Mouse (Mus musculus) bone marrow macrophage, adult 2 months (primary cell): ENCODE data around the gene Rexo2. TPM values are rescaled to one million over a fixed set of nuclear protein-coding genes. Genes with fewer than 3 reads are reported as not detected.
"Not testable (repeated sequence)": the region's sequence is repeated elsewhere in the genome, so short reads cannot be mapped to it uniquely, and the experiment has no call there.

Experiments
- H3K27ac ChIP-seq: 2 replicates; pipeline ENCODE4 v1.5.1; 2012; ENCODE audit warnings: low read depth, low read length; ENCODE audit not compliant: insufficient read depth
- H3K4me1 ChIP-seq: 2 replicates; pipeline ENCODE4 v1.6.1; 2012; ENCODE audit warnings: low read length; ENCODE audit not compliant: control insufficient read depth, insufficient read depth
- H3K4me3 ChIP-seq: 2 replicates; pipeline ENCODE4 v1.5.1; 2012; ENCODE audit warnings: mild to moderate bottlenecking, low read length, moderate library complexity; ENCODE audit not compliant: insufficient read depth
- CTCF ChIP-seq: IDR thresholded peaks from 2 replicates; pipeline ENCODE4 v1.5.1; 2012; ENCODE audit warnings: low read depth, mild to moderate bottlenecking, low read length, moderate library complexity
- POLR2A ChIP-seq: IDR thresholded peaks from 2 replicates; pipeline ENCODE4 v1.6.1; 2012; ENCODE audit warnings: mild to moderate bottlenecking, low read depth, low read length, borderline replicate concordance
- polyA plus RNA-seq: library from polyadenylated mRNA; stranded (reverse); fragments of >200 nt; gene quantifications from 2 replicates; pipeline ENCODE4 v1.2.4, GENCODE M21; 2012; ENCODE audit not compliant: missing spikeins, insufficient read depth, insufficient read length

The Rexo2 gene
- polyA plus RNA-seq, 1 experiment = 88.1 TPM

DNA sequence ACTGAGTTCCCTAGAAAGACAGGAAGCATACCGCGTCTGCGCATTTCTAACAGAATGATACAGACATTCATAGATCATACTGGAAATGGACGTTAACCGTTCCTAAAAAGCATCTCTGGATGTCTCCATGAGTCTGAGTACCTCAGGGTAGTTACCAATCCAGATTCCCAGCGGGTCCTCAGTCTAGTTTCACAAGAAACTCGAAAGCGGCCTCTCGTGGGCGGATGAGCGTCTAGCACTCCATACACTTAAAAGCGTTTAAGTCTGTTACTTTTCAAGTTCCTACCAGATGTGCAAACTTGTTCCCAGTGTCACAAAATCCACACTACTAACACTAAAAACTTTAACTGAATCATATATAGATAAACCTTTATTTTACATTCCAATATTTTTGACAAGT, 7.3 kb downstream of the Rexo2 start:
- TF ChIP-seq POLR2A (no peak), CTCF (no peak)
- no peak overlapping the region for H3K4me3 ChIP-seq
- H3K4me1 ChIP-seq = no peaks in the 10 kb centered on the region
- H3K27ac ChIP-seq = no peak overlapping the region

DNA sequence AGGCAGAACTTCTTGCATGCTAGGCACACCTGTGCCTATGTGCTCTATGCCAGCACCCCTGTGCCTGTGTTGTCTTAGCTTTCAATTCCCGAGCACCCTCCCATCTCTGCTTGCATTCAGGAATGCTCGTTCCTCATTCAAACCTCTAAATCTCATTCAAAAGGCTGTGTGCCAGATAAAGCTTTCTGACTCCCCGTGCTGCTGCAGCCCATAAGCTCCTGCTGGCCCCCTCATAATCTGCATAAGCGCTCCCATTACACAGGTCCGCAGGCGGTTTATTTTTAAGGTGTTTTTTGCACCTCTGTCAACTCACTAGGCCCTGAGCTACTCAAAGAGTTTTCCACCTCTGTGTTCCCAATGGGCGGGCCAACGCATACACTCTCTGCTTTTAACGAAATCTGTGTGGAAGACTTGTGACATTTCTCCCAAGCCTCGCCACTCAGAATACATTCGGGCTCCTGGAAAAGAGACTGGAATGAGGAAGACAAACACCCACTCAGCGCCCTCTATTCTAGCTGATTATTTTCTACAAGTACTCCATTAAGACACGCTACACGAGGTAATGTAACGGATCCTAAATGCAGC, 7.9 kb downstream of the Rexo2 start:
- no peak overlapping the region for H3K4me3 ChIP-seq
- H3K4me1 ChIP-seq = no peaks in the 10 kb centered on the region
- no peak overlapping the region for H3K27ac ChIP-seq
- TF ChIP-seq POLR2A (no peak), CTCF (no peak)

DNA sequence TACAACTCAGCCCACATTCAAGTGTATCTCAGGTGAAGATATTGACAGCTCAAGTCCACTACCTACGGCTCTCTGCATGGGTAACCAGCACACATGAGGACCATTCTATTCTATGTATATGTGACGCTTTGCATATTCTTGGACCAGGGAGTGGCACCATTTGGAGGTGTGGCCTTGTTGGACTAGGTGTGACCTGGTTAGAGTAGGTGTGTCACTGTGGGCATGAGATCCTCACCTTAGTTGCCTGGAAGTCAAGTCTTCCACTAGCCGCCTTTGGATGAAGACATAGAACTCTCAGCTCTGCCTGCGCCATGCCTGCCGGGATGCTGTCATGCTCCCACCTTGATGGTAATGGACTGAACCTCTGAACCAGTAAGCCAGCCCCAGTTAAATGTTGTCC, 13.0 kb downstream of the Rexo2 start:
- not testable (repeated sequence) for H3K27ac ChIP-seq, H3K4me1 ChIP-seq, H3K4me3 ChIP-seq

DNA sequence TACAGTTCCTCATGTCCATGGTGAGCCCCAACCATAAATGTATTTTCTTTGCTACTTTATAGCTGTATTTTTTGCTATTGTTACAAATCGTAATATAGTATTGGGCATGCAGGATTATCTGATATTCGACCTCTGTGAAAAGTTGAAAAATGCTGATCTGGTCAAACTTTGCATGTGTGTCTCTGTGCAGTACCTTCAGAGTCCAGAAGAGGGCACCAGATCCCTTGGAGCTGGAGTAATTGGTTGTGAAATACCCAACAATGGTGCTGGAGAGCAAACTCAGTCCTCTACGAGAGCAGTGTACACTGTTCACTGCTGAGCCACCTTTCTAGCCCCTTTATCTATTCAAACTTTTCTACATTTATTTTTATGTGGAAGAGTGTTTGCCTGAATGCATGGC, 13.6 kb downstream of the Rexo2 start:
- Histone ChIP-seq H3K4me3 (no peak overlapping the region), H3K27ac (no peak overlapping the region), H3K4me1 (no peaks in the 10 kb centered on the region)
- TF ChIP-seq CTCF = peak; percentile 38; the same call in 1 of the 2 replicates
- TF ChIP-seq POLR2A = no peak

DNA sequence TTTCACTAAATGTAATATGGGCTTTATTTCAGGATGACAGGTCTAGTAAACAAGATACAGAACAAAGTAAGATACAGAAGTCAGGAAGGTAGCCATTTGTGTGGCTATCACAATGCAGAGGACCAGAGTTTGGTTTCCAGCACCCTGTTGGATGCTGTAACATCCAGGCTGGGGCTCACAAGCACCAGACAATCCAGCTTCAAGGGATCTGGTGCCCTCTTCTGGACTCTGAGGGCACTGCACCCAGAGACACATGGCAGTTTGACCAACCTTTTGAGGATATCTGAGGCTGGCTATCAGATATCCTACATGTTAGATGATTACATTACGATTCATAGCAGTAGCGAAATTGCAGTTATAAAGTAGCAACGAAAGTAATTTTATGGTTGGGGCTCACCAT, 14.8 kb downstream of the Rexo2 start:
- peaks cover 2% of the 10 kb centered on the region; the same call in 1 of the 2 replicates for H3K4me1 ChIP-seq
- TF ChIP-seq CTCF (peak; percentile 20; the same call in 1 of the 2 replicates), POLR2A (no peak)
- no peak overlapping the region for H3K4me3 ChIP-seq
- H3K27ac ChIP-seq = no peak overlapping the region

DNA sequence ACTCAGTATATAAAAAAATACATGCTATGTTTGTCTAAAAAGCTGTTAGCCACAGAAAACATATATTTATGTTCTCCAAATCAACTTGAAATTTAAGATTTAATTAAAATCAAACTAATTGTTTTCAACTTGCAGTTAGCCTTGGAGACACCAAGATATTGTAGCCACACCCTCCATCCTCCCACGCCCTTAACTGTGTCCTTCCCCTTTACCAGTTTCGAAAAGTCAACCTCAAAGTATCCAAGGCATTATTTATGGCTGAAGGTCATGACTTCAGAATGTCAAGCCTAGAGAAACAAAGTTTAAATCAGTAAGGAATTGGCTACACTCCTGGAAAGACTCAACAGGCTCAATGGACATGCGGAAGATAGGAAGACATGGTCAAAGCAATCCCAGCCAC, 18.9 kb downstream of the Rexo2 start:
- no peak for TF ChIP-seq POLR2A
- no peak for TF ChIP-seq CTCF
- H3K4me3 ChIP-seq = no peak overlapping the region

DNA sequence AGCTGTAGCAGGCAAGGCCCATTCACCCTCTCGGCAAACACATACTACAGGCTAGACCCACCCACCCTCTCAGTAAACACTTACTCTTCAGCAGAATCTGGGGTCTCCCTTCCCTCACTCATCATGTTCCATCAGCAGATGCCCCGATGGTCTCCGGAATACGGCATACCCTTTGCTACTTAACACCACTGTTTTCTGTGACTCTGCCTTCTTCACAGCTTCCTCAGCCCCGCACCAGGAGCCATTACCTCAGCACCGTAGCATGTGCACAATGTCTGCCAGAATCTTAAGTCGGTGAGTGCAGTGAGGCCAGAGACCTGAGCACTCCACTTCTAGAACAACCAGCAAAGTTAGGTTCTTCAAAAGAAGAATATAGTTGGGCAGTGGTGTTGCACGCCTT, 19.7 kb downstream of the Rexo2 start:
- Histone ChIP-seq H3K4me3 (no peak overlapping the region), H3K4me1 (peaks cover 2% of the 10 kb centered on the region; the same call in 1 of the 2 replicates)
- TF ChIP-seq POLR2A = no peak
- no peak for TF ChIP-seq CTCF

More for the DNA sequence above, 18.9 kb downstream of the Rexo2 start:
- peaks cover 2% of the 10 kb centered on the region; the same call in 1 of the 2 replicates for H3K4me1 ChIP-seq
- H3K27ac ChIP-seq = no peak overlapping the region

DNA sequence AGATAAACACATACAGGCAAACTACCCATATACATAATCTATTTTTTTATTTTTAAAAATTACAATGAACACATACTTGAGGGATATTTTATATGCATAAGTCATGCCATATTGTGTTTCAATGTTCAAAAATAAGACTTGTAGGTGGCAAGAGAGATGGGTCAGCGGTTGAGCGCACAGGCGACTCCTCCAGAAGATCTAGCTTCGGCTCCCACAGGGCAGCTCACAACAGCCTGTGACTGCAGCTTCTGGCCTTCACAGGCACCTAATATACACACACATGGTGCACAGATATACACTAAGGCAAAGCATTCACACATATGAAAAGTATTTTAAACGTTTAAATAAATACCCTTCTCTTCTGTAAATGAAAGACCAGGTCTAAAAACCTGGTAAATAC, 21.0 kb downstream of the Rexo2 start:
- no peak overlapping the region for H3K27ac ChIP-seq
- no peak for TF ChIP-seq CTCF
- no peak for TF ChIP-seq POLR2A
- H3K4me3 ChIP-seq = no peak overlapping the region
- peaks cover 2% of the 10 kb centered on the region; the same call in 1 of the 2 replicates for H3K4me1 ChIP-seq

More for the DNA sequence above, 19.7 kb downstream of the Rexo2 start:
- no peak overlapping the region for H3K27ac ChIP-seq

DNA sequence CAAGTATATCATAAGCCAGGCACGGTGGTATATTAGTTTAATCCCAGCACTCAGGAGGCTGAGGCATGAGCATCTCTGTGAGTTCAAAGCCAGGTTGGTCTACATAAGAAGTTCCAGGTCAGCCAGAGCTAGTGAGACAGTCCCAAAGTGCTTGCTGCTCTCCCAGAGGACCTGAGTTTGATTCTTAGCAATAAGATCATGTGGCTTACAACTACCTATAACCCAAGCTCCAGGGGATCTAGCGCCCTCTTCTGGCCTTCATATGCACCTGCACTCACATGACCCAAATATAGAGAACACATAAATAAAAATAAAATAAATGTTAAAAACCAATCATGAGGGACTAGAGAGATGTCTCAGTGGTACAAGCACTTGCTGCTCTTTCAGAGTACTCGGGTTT, 21.5 kb downstream of the Rexo2 start:
- Histone ChIP-seq H3K27ac (no peak overlapping the region), H3K4me3 (no peak overlapping the region), H3K4me1 (peaks cover 2% of the 10 kb centered on the region; the same call in 1 of the 2 replicates)
- TF ChIP-seq POLR2A = no peak
- TF ChIP-seq CTCF = no peak

DNA sequence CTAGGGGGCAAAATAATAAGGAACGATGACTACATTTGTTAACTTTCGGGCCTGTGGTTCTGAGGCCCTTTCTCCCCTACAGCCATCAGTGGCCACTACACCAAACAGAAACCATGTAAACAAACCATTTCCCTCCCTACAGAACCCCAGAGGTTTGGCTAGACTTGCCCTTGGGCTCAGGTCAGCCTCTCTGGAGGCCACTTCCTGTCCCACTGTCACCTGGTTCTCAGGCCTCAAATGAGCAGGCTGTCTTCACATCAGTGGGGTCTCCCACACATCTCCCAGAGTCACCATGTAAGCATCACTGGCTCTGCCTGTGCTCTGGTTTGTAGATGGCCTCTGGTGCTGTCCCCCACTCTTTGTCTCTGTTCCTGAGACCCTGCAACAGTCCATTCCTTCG, 24.5 kb downstream of the Rexo2 start:
- TF ChIP-seq POLR2A = no peak
- TF ChIP-seq CTCF = no peak
- no peak overlapping the region for H3K4me3 ChIP-seq
- no peak overlapping the region for H3K27ac ChIP-seq
- H3K4me1 ChIP-seq = no peaks in the 10 kb centered on the region

DNA sequence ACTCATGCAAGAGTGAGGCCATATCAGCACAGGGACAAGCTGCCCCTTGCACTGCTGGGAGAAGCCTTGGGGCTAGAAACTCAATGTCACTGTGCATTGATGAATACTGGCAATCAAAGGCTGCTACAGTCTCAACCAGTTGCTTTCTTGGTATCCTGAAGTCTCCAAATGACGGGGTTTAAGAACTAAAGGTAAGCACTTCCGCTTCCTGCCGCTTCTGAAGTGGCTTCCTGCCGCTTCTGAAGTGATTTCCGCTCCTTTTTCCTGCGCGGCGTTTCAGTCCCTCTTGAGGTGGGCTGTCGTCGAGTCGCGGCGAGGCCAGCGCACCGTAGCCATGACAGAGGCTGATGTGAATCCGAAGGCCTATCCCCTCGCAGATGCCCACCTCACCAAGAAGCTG, 30.4 kb downstream of the Rexo2 start:
- H3K27ac ChIP-seq = no peak overlapping the region

More for the DNA sequence above, 30.4 kb downstream of the Rexo2 start:
- Histone ChIP-seq H3K4me1 (0 out of 2 replicates have a peak, but pooled peaks cover 2% of the 10 kb centered on the region), H3K4me3 (no peak overlapping the region)
- TF ChIP-seq CTCF (no peak), POLR2A (no peak)
